Mouse (Mus musculus): ENCODE measurements around the gene Ap2b1.

- TF ChIP-seq CTCF (IDR thresholded peaks at IDR 0.05; ENCODE audit: low read depth) (peak; percentile 17; the same call in 1 of the 2 replicates), EP300 (IDR thresholded peaks at IDR 0.05; ENCODE audit: low read depth) (no peak)
Observed at GRCm38 (mm10) chr11:83445001-83445400, 146.2 kb downstream of the Ap2b1 start.

Data from liver, embryonic 14.5 days (tissue).